Mouse (Mus musculus) heart, adult 9 months (tissue): ENCODE measurements around the gene Olfr166.
"Not testable (repeated sequence)": the region's sequence is repeated elsewhere in the genome, so short reads cannot be mapped to it uniquely, and the experiment has no call there.

Experiments
- DNase-seq, 2 experiments: peaks; one replicate each; pipeline ENCODE4 v3.0.0; 2022; ENCODE audit warnings: low spot score in 2 of 2

Olfr166 gene

GRCm38 (mm10) chr16:19483394-19483793 lies at the start of gene Olfr166:
Gene Olfr166 (plus strand): TSS chr16:19483694.
- DNase-seq = no peak

GRCm38 (mm10) chr16:19458741-19459140 lies 24.8 kb upstream of the Olfr166 start:
- DNase-seq = not testable (repeated sequence)

- no peak for DNase-seq
Observed at GRCm38 (mm10) chr16:19464365-19464764, 19.1 kb upstream of the Olfr166 start.

- no peak for DNase-seq
Observed at GRCm38 (mm10) chr16:19522166-19522565, 38.7 kb downstream of the Olfr166 start, which contains the start of gene Olfr167. Gene Olfr167 (minus strand): TSS chr16:19522266.

GRCm38 (mm10) chr16:19535455-19535854 lies 52.0 kb downstream of the Olfr166 start, which contains the start of gene Olfr168:
Gene Olfr168 (minus strand): TSS chr16:19535555.
- DNase-seq = no peak
